Mouse (Mus musculus): ENCODE results near the gene Klrk1. TPM values are rescaled to one million over a fixed set of nuclear protein-coding genes. Genes with fewer than 3 reads are reported as not detected.

Klrk1 gene
- polyA plus RNA-seq (2014; fragmentation: Illumina TruSeq; extraction: RNeasy Lipid Tissue Mini Kit (QIAGEN cat#74804); ENCODE audit: low read depth, low replicate concordance) = 2.4 TPM

DNA sequence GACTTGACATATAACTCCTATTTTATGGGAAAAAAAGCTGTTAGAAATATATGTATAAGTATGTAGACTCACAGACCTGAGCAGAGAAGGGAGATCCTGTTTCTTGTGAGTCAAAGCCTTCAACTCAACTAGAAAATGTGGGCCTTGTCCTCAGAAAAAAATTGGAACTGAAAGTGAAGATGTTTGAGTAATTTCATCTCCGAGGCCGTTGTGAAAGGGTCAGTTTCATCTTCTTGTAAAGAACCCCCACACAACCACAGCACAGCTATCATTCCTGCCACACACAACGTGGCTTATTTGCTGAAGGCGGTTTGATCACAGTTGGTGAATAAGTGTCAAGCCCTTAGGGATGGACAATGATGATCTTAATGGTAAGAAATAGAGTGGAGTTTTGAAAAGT is at the start of gene Klrk1:
Gene Klrk1 (minus strand): TSS at position 130 of the 400 bp plus-strand sequence.

GRCm38 (mm10) chr6:129660589-129660988 is 36.9 kb upstream of the Klrk1 start, which contains the start of gene Klrc2:
Gene Klrc2, minus strand, starts transcription at chr6:129660689.

GRCm38 (mm10) chr6:129643237-129643636 is 19.6 kb upstream of the Klrk1 start, which contains the start of gene Klrc3:
Gene Klrc3, minus strand, starts transcription at chr6:129643337.

GRCm38 (mm10) chr6:129591508-129591907 is 32.2 kb downstream of the Klrk1 start, which contains the start of gene Klrd1:
Gene Klrd1, plus strand, starts transcription at chr6:129591782.

DNA sequence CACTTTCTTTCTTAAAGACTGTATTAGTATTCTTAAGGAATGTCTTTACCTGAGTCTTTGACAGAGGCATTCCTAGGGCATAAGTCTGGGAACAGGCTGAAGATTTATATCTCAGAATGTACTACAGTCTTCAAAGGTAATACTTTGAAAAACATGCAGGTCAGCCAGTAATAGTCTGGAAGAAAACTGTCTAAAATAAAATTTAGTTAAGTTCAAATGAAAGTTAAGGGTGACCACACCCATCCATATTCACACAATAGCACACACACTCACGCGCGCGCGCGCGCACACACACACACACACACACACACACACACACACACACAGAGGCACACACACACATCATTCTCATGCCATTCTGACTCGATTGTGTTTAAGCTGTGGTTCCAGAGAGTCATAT is 46.1 kb downstream of the Klrk1 start, which contains the start of gene Klre1:
Gene Klre1 (plus strand): TSS at position 301 of the 400 bp plus-strand sequence.

Other genes with a start within 250 kb of the Klrk1 start
- gene Clec12b, start 238.0 kb downstream of the Klrk1 start, polyA plus RNA-seq (2014; fragmentation: Illumina TruSeq; extraction: RNeasy Lipid Tissue Mini Kit (QIAGEN cat#74804); ENCODE audit: low read depth, low replicate concordance) = not detected
- gene Clec1b, start 226.6 kb downstream of the Klrk1 start, polyA plus RNA-seq (2014; fragmentation: Illumina TruSeq; extraction: RNeasy Lipid Tissue Mini Kit (QIAGEN cat#74804); ENCODE audit: low read depth, low replicate concordance) = 2.6 TPM
- 0.64 TPM for gene Clec9a, start 215.0 kb downstream of the Klrk1 start, polyA plus RNA-seq (2014; fragmentation: Illumina TruSeq; extraction: RNeasy Lipid Tissue Mini Kit (QIAGEN cat#74804); ENCODE audit: low read depth, low replicate concordance)
- 16.1 TPM for gene Clec1a, start 171.9 kb downstream of the Klrk1 start, polyA plus RNA-seq (2014; fragmentation: Illumina TruSeq; extraction: RNeasy Lipid Tissue Mini Kit (QIAGEN cat#74804); ENCODE audit: low read depth, low replicate concordance)
- 0.41 TPM for gene Olr1, start 116.7 kb downstream of the Klrk1 start, polyA plus RNA-seq (2014; fragmentation: Illumina TruSeq; extraction: RNeasy Lipid Tissue Mini Kit (QIAGEN cat#74804); ENCODE audit: low read depth, low replicate concordance)
- gene Tmem52b, start 111.3 kb downstream of the Klrk1 start, polyA plus RNA-seq (2014; fragmentation: Illumina TruSeq; extraction: RNeasy Lipid Tissue Mini Kit (QIAGEN cat#74804); ENCODE audit: low read depth, low replicate concordance) = not detected
- gene Gabarapl1, start 90.7 kb downstream of the Klrk1 start, polyA plus RNA-seq (2014; fragmentation: Illumina TruSeq; extraction: RNeasy Lipid Tissue Mini Kit (QIAGEN cat#74804); ENCODE audit: low read depth, low replicate concordance) = 79.3 TPM
- 0.52 TPM for gene Klre1, start 46.0 kb downstream of the Klrk1 start, polyA plus RNA-seq (2014; fragmentation: Illumina TruSeq; extraction: RNeasy Lipid Tissue Mini Kit (QIAGEN cat#74804); ENCODE audit: low read depth, low replicate concordance)
- gene Klrd1, start 32.1 kb downstream of the Klrk1 start, polyA plus RNA-seq (2014; fragmentation: Illumina TruSeq; extraction: RNeasy Lipid Tissue Mini Kit (QIAGEN cat#74804); ENCODE audit: low read depth, low replicate concordance) = 3.4 TPM
- not detected for gene Klrc3, start 19.5 kb upstream of the Klrk1 start, polyA plus RNA-seq (2014; fragmentation: Illumina TruSeq; extraction: RNeasy Lipid Tissue Mini Kit (QIAGEN cat#74804); ENCODE audit: low read depth, low replicate concordance)
- gene Klrc2, start 36.8 kb upstream of the Klrk1 start, polyA plus RNA-seq (2014; fragmentation: Illumina TruSeq; extraction: RNeasy Lipid Tissue Mini Kit (QIAGEN cat#74804); ENCODE audit: low read depth, low replicate concordance) = 0.82 TPM
- 1.6 TPM for gene Klrc1, start 55.1 kb upstream of the Klrk1 start, polyA plus RNA-seq (2014; fragmentation: Illumina TruSeq; extraction: RNeasy Lipid Tissue Mini Kit (QIAGEN cat#74804); ENCODE audit: low read depth, low replicate concordance)
- gene Klri1, start 93.3 kb upstream of the Klrk1 start, polyA plus RNA-seq (2014; fragmentation: Illumina TruSeq; extraction: RNeasy Lipid Tissue Mini Kit (QIAGEN cat#74804); ENCODE audit: low read depth, low replicate concordance) = not detected
- gene Klri2, start 116.6 kb upstream of the Klrk1 start, polyA plus RNA-seq (2014; fragmentation: Illumina TruSeq; extraction: RNeasy Lipid Tissue Mini Kit (QIAGEN cat#74804); ENCODE audit: low read depth, low replicate concordance) = 0.35 TPM
- not detected for gene Gm156, start 160.4 kb upstream of the Klrk1 start, polyA plus RNA-seq (2014; fragmentation: Illumina TruSeq; extraction: RNeasy Lipid Tissue Mini Kit (QIAGEN cat#74804); ENCODE audit: low read depth, low replicate concordance)
- not detected for gene Gm17631, start 238.8 kb upstream of the Klrk1 start, polyA plus RNA-seq (2014; fragmentation: Illumina TruSeq; extraction: RNeasy Lipid Tissue Mini Kit (QIAGEN cat#74804); ENCODE audit: low read depth, low replicate concordance)